Mouse (Mus musculus): Measurements from ENCODE around the gene Acox2. TPM values are rescaled to one million over a fixed set of nuclear protein-coding genes. Genes with fewer than 3 reads are reported as not detected.
"Not testable (repeated sequence)": the region's sequence is repeated elsewhere in the genome, so short reads cannot be mapped to it uniquely, and the experiment has no call there.

The Acox2 gene
- polyA plus RNA-seq, 1 experiment = 4.8 TPM

GRCm38 (mm10) chr14:8283784-8284183 is 24.6 kb upstream of the Acox2 start:
- no peak overlapping the region for H3K27ac ChIP-seq (ENCODE audit: control insufficient read depth, insufficient read depth, low read depth, low read length, poor library complexity)
- TF ChIP-seq POLR2A (IDR thresholded peaks at IDR 0.05; ENCODE audit: borderline replicate concordance, control insufficient read depth, low read depth, low read length) (no peak), CTCF (IDR thresholded peaks at IDR 0.05; ENCODE audit: control insufficient read depth, insufficient read depth, low read length) (no peak)
- H3K4me3 ChIP-seq (replicated peaks; ENCODE audit: control insufficient read depth, low read depth, low read length) = no peak overlapping the region
- H3K4me1 ChIP-seq (ENCODE audit: control insufficient read depth, insufficient read depth, low read length) = no peaks in the 10 kb centered on the region

- H3K4me3 ChIP-seq (replicated peaks; ENCODE audit: control insufficient read depth, low read depth, low read length); H3K27ac ChIP-seq (ENCODE audit: control insufficient read depth, insufficient read depth, low read depth, low read length, poor library complexity); H3K4me1 ChIP-seq (ENCODE audit: control insufficient read depth, insufficient read depth, low read length): not testable (repeated sequence)
- 79% methylated on average over 8 of the region's 8 CpGs for WGBS
Measured at GRCm38 (mm10) chr14:8271281-8271680, 12.1 kb upstream of the Acox2 start.

GRCm38 (mm10) chr14:8264378-8264777 is 5.2 kb upstream of the Acox2 start:
- no peak for TF ChIP-seq POLR2A (IDR thresholded peaks at IDR 0.05; ENCODE audit: borderline replicate concordance, control insufficient read depth, low read depth, low read length)
- TF ChIP-seq CTCF (IDR thresholded peaks at IDR 0.05; ENCODE audit: control insufficient read depth, insufficient read depth, low read length) = no peak
- no peak overlapping the region for H3K4me3 ChIP-seq (replicated peaks; ENCODE audit: control insufficient read depth, low read depth, low read length)

GRCm38 (mm10) chr14:8262242-8262641 is 3.1 kb upstream of the Acox2 start:
- Histone ChIP-seq H3K4me3 (replicated peaks; ENCODE audit: control insufficient read depth, low read depth, low read length) (no peak overlapping the region), H3K4me1 (ENCODE audit: control insufficient read depth, insufficient read depth, low read length) (no peaks in the 10 kb centered on the region; the same call in 1 of the 2 replicates), H3K27ac (ENCODE audit: control insufficient read depth, insufficient read depth, low read depth, low read length, poor library complexity) (no peak overlapping the region)
- TF ChIP-seq POLR2A (IDR thresholded peaks at IDR 0.05; ENCODE audit: borderline replicate concordance, control insufficient read depth, low read depth, low read length) (no peak), CTCF (IDR thresholded peaks at IDR 0.05; ENCODE audit: control insufficient read depth, insufficient read depth, low read length) (no peak)
- WGBS = 73% methylated on average over 1 of the region's 1 CpGs

More at GRCm38 (mm10) chr14:8264378-8264777, 5.2 kb upstream of the Acox2 start:
- 71% methylated on average over 1 of the region's 1 CpGs for WGBS
- H3K4me1 ChIP-seq (ENCODE audit: control insufficient read depth, insufficient read depth, low read length) = no peaks in the 10 kb centered on the region
- H3K27ac ChIP-seq (ENCODE audit: control insufficient read depth, insufficient read depth, low read depth, low read length, poor library complexity) = no peak overlapping the region

GRCm38 (mm10) chr14:8260214-8260613 is 1.1 kb upstream of the Acox2 start:
- Histone ChIP-seq H3K4me3 (replicated peaks; ENCODE audit: control insufficient read depth, low read depth, low read length) (no peak overlapping the region), H3K4me1 (ENCODE audit: control insufficient read depth, insufficient read depth, low read length) (no peaks in the 10 kb centered on the region; the same call in 1 of the 2 replicates), H3K27ac (ENCODE audit: control insufficient read depth, insufficient read depth, low read depth, low read length, poor library complexity) (no peak overlapping the region)
- TF ChIP-seq POLR2A (IDR thresholded peaks at IDR 0.05; ENCODE audit: borderline replicate concordance, control insufficient read depth, low read depth, low read length) = no peak
- 76% methylated on average over 5 of the region's 5 CpGs for WGBS

GRCm38 (mm10) chr14:8258752-8259151 is 401 bp downstream of the Acox2 start:
- WGBS = 35% methylated on average over 3 of the region's 3 CpGs
- Histone ChIP-seq H3K27ac (ENCODE audit: control insufficient read depth, insufficient read depth, low read depth, low read length, poor library complexity) (no peak overlapping the region; the same call in 1 of the 2 replicates), H3K4me3 (replicated peaks; ENCODE audit: control insufficient read depth, low read depth, low read length) (no peak overlapping the region), H3K4me1 (ENCODE audit: control insufficient read depth, insufficient read depth, low read length) (no peaks in the 10 kb centered on the region; the same call in 1 of the 2 replicates)
- TF ChIP-seq POLR2A (IDR thresholded peaks at IDR 0.05; ENCODE audit: borderline replicate concordance, control insufficient read depth, low read depth, low read length) = no peak
- no peak for TF ChIP-seq CTCF (IDR thresholded peaks at IDR 0.05; ENCODE audit: control insufficient read depth, insufficient read depth, low read length)

- TF ChIP-seq POLR2A (IDR thresholded peaks at IDR 0.05; ENCODE audit: borderline replicate concordance, control insufficient read depth, low read depth, low read length) = no peak
- TF ChIP-seq CTCF (IDR thresholded peaks at IDR 0.05; ENCODE audit: control insufficient read depth, insufficient read depth, low read length) = no peak
- no peak overlapping the region for H3K27ac ChIP-seq (ENCODE audit: control insufficient read depth, insufficient read depth, low read depth, low read length, poor library complexity)
Measured at GRCm38 (mm10) chr14:8258335-8258627, 872 bp downstream of the Acox2 start.

GRCm38 (mm10) chr14:8257521-8258334 is 1.4 kb downstream of the Acox2 start:
- Histone ChIP-seq H3K4me3 (replicated peaks; ENCODE audit: control insufficient read depth, low read depth, low read length) (no peak overlapping the region), H3K4me1 (ENCODE audit: control insufficient read depth, insufficient read depth, low read length) (no peaks in the 10 kb centered on the region; the same call in 1 of the 2 replicates), H3K27ac (ENCODE audit: control insufficient read depth, insufficient read depth, low read depth, low read length, poor library complexity) (no peak overlapping the region)
- 59% methylated on average over 7 of the region's 7 CpGs for WGBS
- TF ChIP-seq POLR2A (IDR thresholded peaks at IDR 0.05; ENCODE audit: borderline replicate concordance, control insufficient read depth, low read depth, low read length) (no peak), CTCF (IDR thresholded peaks at IDR 0.05; ENCODE audit: control insufficient read depth, insufficient read depth, low read length) (no peak)

More at GRCm38 (mm10) chr14:8258335-8258627, 872 bp downstream of the Acox2 start:
- H3K4me3 ChIP-seq (replicated peaks; ENCODE audit: control insufficient read depth, low read depth, low read length) = no peak overlapping the region
- WGBS = 14% methylated on average over 3 of the region's 3 CpGs
- no peaks in the 10 kb centered on the region; the same call in 1 of the 2 replicates for H3K4me1 ChIP-seq (ENCODE audit: control insufficient read depth, insufficient read depth, low read length)

GRCm38 (mm10) chr14:8256881-8257280 is 2.3 kb downstream of the Acox2 start:
- TF ChIP-seq CTCF (IDR thresholded peaks at IDR 0.05; ENCODE audit: control insufficient read depth, insufficient read depth, low read length) (no peak), POLR2A (IDR thresholded peaks at IDR 0.05; ENCODE audit: borderline replicate concordance, control insufficient read depth, low read depth, low read length) (no peak)
- Histone ChIP-seq H3K4me1 (ENCODE audit: control insufficient read depth, insufficient read depth, low read length) (no peaks in the 10 kb centered on the region; the same call in 1 of the 2 replicates), H3K27ac (ENCODE audit: control insufficient read depth, insufficient read depth, low read depth, low read length, poor library complexity) (no peak overlapping the region), H3K4me3 (replicated peaks; ENCODE audit: control insufficient read depth, low read depth, low read length) (no peak overlapping the region)
- 81% methylated on average over 5 of the region's 5 CpGs for WGBS
